Mouse (Mus musculus) bone marrow, adult 2 months (tissue): Measurements from ENCODE around the gene Zfp654.
A peak's percentile ranks its signal among the peaks of the same experiment; 100 is the strongest.

ENCODE experiments used
- CTCF ChIP-seq: fragments of 200-500 bp; IDR thresholded peaks from 2 replicates; pipeline ENCODE4 v1.5.1; 2011; ENCODE audit warnings: low read length, control low read depth; ENCODE audit not compliant: control insufficient read depth, insufficient read depth
- POLR2A ChIP-seq: fragments of 200-500 bp; IDR thresholded peaks from 2 replicates; pipeline ENCODE4 v1.6.1; 2011; ENCODE audit warnings: low read depth, mild to moderate bottlenecking, control low read depth, low read length, borderline replicate concordance; ENCODE audit not compliant: control insufficient read depth

- TF ChIP-seq CTCF (peak; percentile 82), POLR2A (no peak)
These were observed 103.2 kb downstream of the Zfp654 start for GRCm38 (mm10) chr16:64748237-64748636.
